Mouse (Mus musculus) gastrocnemius, postnatal 25 days (tissue): Measurements from ENCODE around the gene Atp2b1. TPM values are rescaled to one million over a fixed set of nuclear protein-coding genes. Genes with fewer than 3 reads are reported as not detected.

Experiments
- DNase-seq: peaks from one replicate; pipeline ENCODE4 v3.0.0; 2022
- total RNA-seq, 2 experiments: library from RNA; stranded (reverse); gene quantifications; 1 replicate in 1 of 2; 2 replicates in 1 of 2; pipeline ENCODE4 v1.2.3; 2021

The Atp2b1 gene
- total RNA-seq, 2 experiments from 2014 or later: 62.0 to 62.8 TPM

- DNase-seq: no peak
Observed at GRCm38 (mm10) chr10:98916011-98916780, 2.0 kb downstream of the Atp2b1 start.

GRCm38 (mm10) chr10:98916781-98917340 lies 2.7 kb downstream of the Atp2b1 start:
- no peak for DNase-seq

GRCm38 (mm10) chr10:98925081-98925480 lies 10.9 kb downstream of the Atp2b1 start:
- no peak for DNase-seq

- DNase-seq: no peak
Observed at GRCm38 (mm10) chr10:98926991-98927390, 12.8 kb downstream of the Atp2b1 start.

GRCm38 (mm10) chr10:98929444-98929843 lies 15.2 kb downstream of the Atp2b1 start:
- DNase-seq: no peak

GRCm38 (mm10) chr10:98930143-98930542 lies 15.9 kb downstream of the Atp2b1 start:
- DNase-seq: no peak

GRCm38 (mm10) chr10:98940137-98940536 lies 25.9 kb downstream of the Atp2b1 start:
- DNase-seq: no peak

GRCm38 (mm10) chr10:98940799-98941198 lies 26.6 kb downstream of the Atp2b1 start:
- DNase-seq: no peak

- DNase-seq: no peak
Observed at GRCm38 (mm10) chr10:98941991-98942390, 27.8 kb downstream of the Atp2b1 start.

- DNase-seq: no peak
Observed at GRCm38 (mm10) chr10:98942999-98943398, 28.8 kb downstream of the Atp2b1 start.

- no peak for DNase-seq
Observed at GRCm38 (mm10) chr10:98943894-98944293, 29.7 kb downstream of the Atp2b1 start.

GRCm38 (mm10) chr10:98946031-98946791 lies 32.0 kb downstream of the Atp2b1 start:
- DNase-seq: no peak

GRCm38 (mm10) chr10:98947206-98947605 lies 33.0 kb downstream of the Atp2b1 start:
- DNase-seq: no peak

GRCm38 (mm10) chr10:98948096-98948495 lies 33.9 kb downstream of the Atp2b1 start:
- DNase-seq: no peak

GRCm38 (mm10) chr10:98949750-98950149 lies 35.5 kb downstream of the Atp2b1 start:
- no peak for DNase-seq

- no peak for DNase-seq
Observed at GRCm38 (mm10) chr10:98951286-98952270, 37.4 kb downstream of the Atp2b1 start.

- DNase-seq: no peak
Observed at GRCm38 (mm10) chr10:98954230-98954993, 40.2 kb downstream of the Atp2b1 start.

GRCm38 (mm10) chr10:98956124-98956523 lies 41.9 kb downstream of the Atp2b1 start:
- no peak for DNase-seq

GRCm38 (mm10) chr10:98958752-98959151 lies 44.5 kb downstream of the Atp2b1 start:
- DNase-seq: no peak

- DNase-seq: no peak
Observed at GRCm38 (mm10) chr10:98959385-98959784, 45.2 kb downstream of the Atp2b1 start.

- no peak for DNase-seq
Observed at GRCm38 (mm10) chr10:98960911-98961310, 46.7 kb downstream of the Atp2b1 start.
